7 mouse cellular contexts compared by ENCODE assay signal in genomic region chr4:133518601-133519368, GRCm38 (mm10). TPM values are rescaled to one million over a fixed set of nuclear protein-coding genes. Genes with fewer than 3 reads are reported as not detected.
A peak's percentile ranks its signal among the peaks of the same experiment; 100 is the strongest.
DNase-seq lines count a peak whose midpoint lies in the region; ATAC-seq and TF ChIP-seq lines count a peak whose summit lies in the region.

Gene Kdf1, plus strand, starts transcription at chr4:133518963.

- no peak for DNase-seq in ES-E14 (ENCODE audit: low read depth, low spot score)
- DNase-seq in embryonic facial prominence, embryonic 10.5 days (ENCODE audit: low spot score), result peak; percentile 68
- DNase-seq in kidney, adult 18-20 months, result peak; percentile 87
- peak; percentile 79 to 88 for DNase-seq in lung, adult 18-20 months
- peak; percentile 92 for DNase-seq in stomach, postnatal 0 days (ENCODE audit: low spot score)
- DNase-seq in frontal cortex, postnatal 14 days (ENCODE audit: low spot score in 2 of 2), result no peak
- DNase-seq in natural killer cell, adult 2 months (ENCODE audit: low spot score in 2 of 2), result no peak

- H3K4me3 ChIP-seq in ES-E14 (ENCODE audit: insufficient read depth in 1 of 2, low read depth in 1 of 2, low read length in 2 of 2, poor library complexity in 1 of 2, severe bottlenecking in 1 of 2), result peak within 1 kb of the TSS; percentile 74 to 98
- peak within 1 kb of the TSS; percentile 59 for H3K4me3 ChIP-seq in embryonic facial prominence, embryonic 10.5 days
- peak within 1 kb of the TSS; percentile 56 for H3K4me3 ChIP-seq in stomach, postnatal 0 days (ENCODE audit: low read depth, low read length)

- H3K4me2 ChIP-seq in stomach, postnatal 0 days (replicated peaks; ENCODE audit: low read depth), result peak within 1 kb of the TSS; percentile 55

- ATAC-seq in stomach, postnatal 0 days (ENCODE audit: low FRiP score, low TSS enrichment), result peak; percentile 95

- H3K9ac ChIP-seq in ES-E14 (ENCODE audit: insufficient read depth, low read depth, low read length, poor library complexity, severe bottlenecking), result peak within 1 kb of the TSS; percentile 87
- peak within 1 kb of the TSS; percentile 83 for H3K9ac ChIP-seq in stomach, postnatal 0 days (ENCODE audit: low read length)

- 4% methylated on average over 69 of the region's 69 CpGs for WGBS in embryonic facial prominence, embryonic 10.5 days
- 5% methylated on average over 34 of the region's 69 CpGs for WGBS in stomach, postnatal 0 days

- peaks cover 57% of the 10 kb centered on the region for H3K27me3 ChIP-seq in embryonic facial prominence, embryonic 10.5 days (replicated peaks; ENCODE audit: low read depth, poor library complexity, severe bottlenecking)
- H3K27me3 ChIP-seq in stomach, postnatal 0 days (ENCODE audit: control insufficient read depth, insufficient read depth, low read length), result no peaks in the 10 kb centered on the region

- H3K9me3 ChIP-seq in ES-E14 (ENCODE audit: control insufficient read depth, insufficient read depth, low read depth, low read length), result no peaks in the 10 kb centered on the region
- no peaks in the 10 kb centered on the region for H3K9me3 ChIP-seq in embryonic facial prominence, embryonic 10.5 days
- H3K9me3 ChIP-seq in stomach, postnatal 0 days (ENCODE audit: control insufficient read depth, low read length), result no peaks in the 10 kb centered on the region

- no peaks in the 10 kb centered on the region for H3K36me3 ChIP-seq in ES-E14 (ENCODE audit: control insufficient read depth, insufficient read depth, low read length, poor library complexity, severe bottlenecking)
- no peaks in the 10 kb centered on the region for H3K36me3 ChIP-seq in embryonic facial prominence, embryonic 10.5 days (replicated peaks)
- H3K36me3 ChIP-seq in stomach, postnatal 0 days (ENCODE audit: control insufficient read depth, insufficient read depth, low read length), result no peaks in the 10 kb centered on the region

- TF ChIP-seq EP300 in stomach, postnatal 0 days (optimal IDR thresholded peaks at IDR 0.05), result no peak

- in situ Hi-C loops in ES-E14 (cut with MboI; ENCODE audit: low sequenced_read_pairs in 2 of 2, unreplicated experiment in 2 of 2), result no loop called here

- TF ChIP-seq CTCF in stomach, postnatal 0 days (IDR thresholded peaks at IDR 0.05; ENCODE audit: low read depth), result no peak

- peak within 1 kb of the TSS; percentile 13; the same call in 1 of the 2 replicates for H3K27ac ChIP-seq in ES-E14 (ENCODE audit: insufficient read depth, low read depth, low read length, poor library complexity, severe bottlenecking)
- H3K27ac ChIP-seq in embryonic facial prominence, embryonic 10.5 days (replicated peaks), result peak within 1 kb of the TSS; percentile 78
- H3K27ac ChIP-seq in stomach, postnatal 0 days (replicated peaks), result peak within 1 kb of the TSS; percentile 78

- 0 out of 4 replicates have a peak, but pooled peaks cover 0 to 2% of the 10 kb centered on the region in 2 experiments for H3K4me1 ChIP-seq in ES-E14 (ENCODE audit: control insufficient read depth in 2 of 2, insufficient read depth in 2 of 2, low read length in 2 of 2, poor library complexity in 1 of 2)
- H3K4me1 ChIP-seq in embryonic facial prominence, embryonic 10.5 days, result peaks cover 13% of the 10 kb centered on the region
- H3K4me1 ChIP-seq in stomach, postnatal 0 days (replicated peaks; ENCODE audit: control insufficient read depth, insufficient read depth), result no peaks in the 10 kb centered on the region

TF ChIP-seq in ES-E14, 5 proteins besides CTCF, POLR2A, EP300 and RAD21:
- TF ChIP-seq CHD2 (IDR thresholded peaks at IDR 0.05; ENCODE audit: low read depth, low read length) (0 out of 2 replicates have a peak, but pooled peaks have one; percentile 36), ZNF384 (IDR thresholded peaks at IDR 0.05; ENCODE audit: low read depth, low read length) (no peak)

RNA-seq across cellular contexts. Expression of gene Kdf1, which starts in this region (rescaled TPM):
- 3.4 and 4.1 TPM in 2 replicates for total RNA-seq in ES-E14 (2012; rRNA removed)
- 11.0 and 13.6 TPM in 2 replicates for polyA plus RNA-seq in embryonic facial prominence, embryonic 10.5 days (2016; fragmentation: Nextera tagmentation; extraction: Ambion mirVana)
- polyA plus RNA-seq in stomach, postnatal 0 days (2015; fragmentation: Nextera tagmentation; extraction: Ambion mirVana), result 29.2 and 34.2 TPM in 2 replicates

Comparison
In these comparisons a context has a peak if more than half of its experiments do, and no peak if none do; other contexts are left out.
1. DNase-seq: peak in embryonic facial prominence, embryonic 10.5 days (single experiment), kidney, adult 18-20 months (single experiment), lung, adult 18-20 months (2 of 2) and stomach, postnatal 0 days (single experiment); none in ES-E14 (single experiment), frontal cortex, postnatal 14 days (0 of 2) and natural killer cell, adult 2 months (0 of 2).
2. H3K27ac ChIP-seq: peak in every context shown above with its lines; median percentile 78 in embryonic facial prominence, embryonic 10.5 days; 78 in stomach, postnatal 0 days; 13 in ES-E14.
3. Peak in every context shown above with its lines, with median percentiles within 50 percentile points of each other: H3K4me3 ChIP-seq.